Mouse (Mus musculus): ENCODE data around the gene Prss8. TPM values are rescaled to one million over a fixed set of nuclear protein-coding genes. Genes with fewer than 3 reads are reported as not detected.

Gene Prss8
- total and polyA plus RNA-seq, 2 experiments from 2014 or later, result 0.37 to 2.7 TPM

- H3K4me3 ChIP-seq (ENCODE audit: low read depth, low read length), result no peak overlapping the region
- WGBS, result 36% methylated on average over 13 of the region's 13 CpGs
Observed at GRCm38 (mm10) chr7:127931351-127932135, 1.6 kb upstream of the Prss8 start.

GRCm38 (mm10) chr7:127930636-127931035 lies 732 bp upstream of the Prss8 start:
- H3K27ac ChIP-seq (ENCODE audit: low read depth, low read length), result no peak overlapping the region
- H3K9me3 ChIP-seq (ENCODE audit: low read length), result no peaks in the 10 kb centered on the region
- no peak for TF ChIP-seq CTCF (IDR thresholded peaks at IDR 0.05)
- no peak overlapping the region for H3K9ac ChIP-seq (replicated peaks; ENCODE audit: low read length, poor library complexity, severe bottlenecking)
- DNase-seq (ENCODE audit: low spot score), result no peak
- ATAC-seq (ENCODE audit: low FRiP score), result no peak
- H3K4me3 ChIP-seq (ENCODE audit: low read depth, low read length), result no peak overlapping the region
- H3K36me3 ChIP-seq (ENCODE audit: insufficient read depth, low read length), result peaks cover 8% of the 10 kb centered on the region; the same call in 1 of the 2 replicates
- 78% methylated on average over 5 of the region's 5 CpGs for WGBS
- H3K4me1 ChIP-seq (ENCODE audit: insufficient read depth, low read length), result no peaks in the 10 kb centered on the region
- no peak overlapping the region for H3K4me2 ChIP-seq (ENCODE audit: low read depth, low read length, poor library complexity, severe bottlenecking)
- peaks cover 11% of the 10 kb centered on the region; the same call in 1 of the 2 replicates for H3K27me3 ChIP-seq (ENCODE audit: insufficient read depth, low read length)

More at GRCm38 (mm10) chr7:127931351-127932135, 1.6 kb upstream of the Prss8 start:
- 0 out of 2 replicates have a peak overlapping the region, but pooled peaks have one; percentile 2 for H3K9ac ChIP-seq (replicated peaks; ENCODE audit: low read length, poor library complexity, severe bottlenecking)
- 0 out of 2 replicates have a peak, but pooled peaks cover 5% of the 10 kb centered on the region for H3K36me3 ChIP-seq (ENCODE audit: insufficient read depth, low read length)
- no peaks in the 10 kb centered on the region for H3K9me3 ChIP-seq (ENCODE audit: low read length)
- DNase-seq (ENCODE audit: low spot score) (no peak), ATAC-seq (ENCODE audit: low FRiP score) (no peak)
- peaks cover 11% of the 10 kb centered on the region; the same call in 1 of the 2 replicates for H3K27me3 ChIP-seq (ENCODE audit: insufficient read depth, low read length)
- H3K4me1 ChIP-seq (ENCODE audit: insufficient read depth, low read length), result peaks cover 5% of the 10 kb centered on the region; the same call in 1 of the 2 replicates
- H3K27ac ChIP-seq (ENCODE audit: low read depth, low read length), result no peak overlapping the region
- no peak for TF ChIP-seq CTCF (IDR thresholded peaks at IDR 0.05)
- no peak overlapping the region for H3K4me2 ChIP-seq (ENCODE audit: low read depth, low read length, poor library complexity, severe bottlenecking)

GRCm38 (mm10) chr7:127928596-127928995 lies 1.3 kb downstream of the Prss8 start:
- Histone ChIP-seq H3K36me3 (ENCODE audit: insufficient read depth, low read length) (peaks cover 23% of the 10 kb centered on the region), H3K9ac (replicated peaks; ENCODE audit: low read length, poor library complexity, severe bottlenecking) (no peak overlapping the region), H3K4me3 (ENCODE audit: low read depth, low read length) (no peak overlapping the region), H3K9me3 (ENCODE audit: low read length) (no peaks in the 10 kb centered on the region), H3K27ac (ENCODE audit: low read depth, low read length) (no peak overlapping the region), H3K27me3 (ENCODE audit: insufficient read depth, low read length) (peaks cover 11% of the 10 kb centered on the region; the same call in 1 of the 2 replicates), H3K4me1 (ENCODE audit: insufficient read depth, low read length) (no peaks in the 10 kb centered on the region), H3K4me2 (ENCODE audit: low read depth, low read length, poor library complexity, severe bottlenecking) (no peak overlapping the region)
- WGBS, result 63% methylated on average over 5 of the region's 5 CpGs
- no peak for ATAC-seq (ENCODE audit: low FRiP score)
- TF ChIP-seq CTCF (IDR thresholded peaks at IDR 0.05), result no peak
- peak; percentile 10 for DNase-seq (ENCODE audit: low spot score)

DNA sequence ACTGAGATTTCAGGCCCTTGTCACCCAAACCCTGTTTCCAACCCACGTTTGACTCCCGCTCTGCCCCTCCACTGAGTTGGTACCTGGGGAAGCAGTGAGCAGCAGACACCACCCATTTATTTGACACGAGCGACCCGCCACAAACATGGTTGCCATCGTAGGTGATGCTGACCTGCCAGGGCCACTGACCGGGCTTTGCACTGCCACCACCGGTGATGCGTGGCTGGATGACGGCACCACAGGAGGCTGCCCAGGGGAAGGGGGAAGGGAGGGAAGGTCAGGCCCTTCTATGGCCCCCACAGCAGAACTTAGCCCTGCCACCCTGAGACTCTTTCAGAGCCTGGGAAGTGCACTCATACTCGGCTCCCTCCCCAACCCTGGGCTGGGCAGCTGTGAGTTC lies 2.2 kb downstream of the Prss8 start:
- Histone ChIP-seq H3K4me2 (ENCODE audit: low read depth, low read length, poor library complexity, severe bottlenecking) (no peak overlapping the region), H3K9ac (replicated peaks; ENCODE audit: low read length, poor library complexity, severe bottlenecking) (no peak overlapping the region), H3K9me3 (ENCODE audit: low read length) (no peaks in the 10 kb centered on the region), H3K36me3 (ENCODE audit: insufficient read depth, low read length) (peaks cover 25% of the 10 kb centered on the region), H3K4me3 (ENCODE audit: low read depth, low read length) (no peak overlapping the region), H3K27me3 (ENCODE audit: insufficient read depth, low read length) (peaks cover 11% of the 10 kb centered on the region; the same call in 1 of the 2 replicates), H3K27ac (ENCODE audit: low read depth, low read length) (no peak overlapping the region), H3K4me1 (ENCODE audit: insufficient read depth, low read length) (no peaks in the 10 kb centered on the region)
- 80% methylated on average over 11 of the region's 11 CpGs for WGBS
- no peak for TF ChIP-seq CTCF (IDR thresholded peaks at IDR 0.05)
- ATAC-seq (ENCODE audit: low FRiP score) (no peak), DNase-seq (ENCODE audit: low spot score) (no peak)

GRCm38 (mm10) chr7:127926846-127927245 lies 3.1 kb downstream of the Prss8 start:
- H3K27ac ChIP-seq (ENCODE audit: low read depth, low read length), result no peak overlapping the region
- H3K4me3 ChIP-seq (ENCODE audit: low read depth, low read length), result no peak overlapping the region
- no peak for TF ChIP-seq CTCF (IDR thresholded peaks at IDR 0.05)
- peaks cover 11% of the 10 kb centered on the region; the same call in 1 of the 2 replicates for H3K27me3 ChIP-seq (ENCODE audit: insufficient read depth, low read length)
- no peaks in the 10 kb centered on the region for H3K9me3 ChIP-seq (ENCODE audit: low read length)
- no peak for ATAC-seq (ENCODE audit: low FRiP score)
- no peak for DNase-seq (ENCODE audit: low spot score)
- H3K36me3 ChIP-seq (ENCODE audit: insufficient read depth, low read length), result peaks cover 32% of the 10 kb centered on the region
- H3K4me2 ChIP-seq (ENCODE audit: low read depth, low read length, poor library complexity, severe bottlenecking), result no peak overlapping the region
- no peaks in the 10 kb centered on the region for H3K4me1 ChIP-seq (ENCODE audit: insufficient read depth, low read length)
- H3K9ac ChIP-seq (replicated peaks; ENCODE audit: low read length, poor library complexity, severe bottlenecking), result no peak overlapping the region
- 90% methylated on average over 11 of the region's 11 CpGs for WGBS

GRCm38 (mm10) chr7:127926066-127926465 lies 3.8 kb downstream of the Prss8 start:
- Histone ChIP-seq H3K4me1 (ENCODE audit: insufficient read depth, low read length) (no peaks in the 10 kb centered on the region), H3K4me3 (ENCODE audit: low read depth, low read length) (no peak overlapping the region), H3K9ac (replicated peaks; ENCODE audit: low read length, poor library complexity, severe bottlenecking) (no peak overlapping the region), H3K4me2 (ENCODE audit: low read depth, low read length, poor library complexity, severe bottlenecking) (no peak overlapping the region), H3K27me3 (ENCODE audit: insufficient read depth, low read length) (peaks cover 11% of the 10 kb centered on the region; the same call in 1 of the 2 replicates), H3K9me3 (ENCODE audit: low read length) (no peaks in the 10 kb centered on the region), H3K36me3 (ENCODE audit: insufficient read depth, low read length) (peaks cover 33% of the 10 kb centered on the region), H3K27ac (ENCODE audit: low read depth, low read length) (no peak overlapping the region)
- DNase-seq (ENCODE audit: low spot score), result no peak
- ATAC-seq (ENCODE audit: low FRiP score), result no peak
- 91% methylated on average over 8 of the region's 8 CpGs for WGBS
- TF ChIP-seq CTCF (IDR thresholded peaks at IDR 0.05), result no peak

All from midbrain, postnatal 0 days (tissue).